Mouse (Mus musculus) forebrain, embryonic 12.5 days (tissue): Measurements from ENCODE around the gene Cdh13. TPM values are rescaled to one million over a fixed set of nuclear protein-coding genes. Genes with fewer than 3 reads are reported as not detected.

Experiments
- ATAC-seq: fragments of 200-750 bp; cut with Nextera tagmentation; 2 replicates; pipeline ENCODE4 v1.8.0; 2017; ENCODE audit warnings: moderate TSS enrichment; ENCODE audit not compliant: low FRiP score
- H3K27ac ChIP-seq: fragments of 300-500 bp; sonication (generic); 2 replicates; pipeline ENCODE4 v1.5.1; 2016; ENCODE audit warnings: mild to moderate bottlenecking
- H3K27me3 ChIP-seq: fragments of 300-500 bp; sonication (generic); 2 replicates; pipeline ENCODE4 v1.6.1; 2016; ENCODE audit warnings: mild to moderate bottlenecking
- H3K36me3 ChIP-seq: fragments of 300-500 bp; sonication (generic); replicated peaks from 2 replicates; pipeline ENCODE4 v1.6.1; 2016; ENCODE audit warnings: mild to moderate bottlenecking
- H3K4me1 ChIP-seq: fragments of 300-500 bp; sonication (generic); 2 replicates; pipeline ENCODE4 v1.6.1; 2016
- H3K4me2 ChIP-seq: fragments of 300-500 bp; sonication (generic); 2 replicates; pipeline ENCODE4 v1.6.1; 2016; ENCODE audit warnings: mild to moderate bottlenecking, moderate library complexity
- H3K4me3 ChIP-seq: fragments of 300-500 bp; sonication (generic); replicated peaks from 2 replicates; pipeline ENCODE4 v1.5.1; 2016; ENCODE audit warnings: mild to moderate bottlenecking
- H3K9ac ChIP-seq: fragments of 300-500 bp; sonication (generic); 2 replicates; pipeline ENCODE4 v1.6.1; 2016; ENCODE audit warnings: mild to moderate bottlenecking
- H3K9me3 ChIP-seq: fragments of 300-500 bp; sonication (generic); 2 replicates; pipeline ENCODE4 v1.6.1; 2016
- WGBS: fragments of 180-500 bp; shearing (Covaris S2); methylation state at CpG from one replicate; pipeline ENCODE4 v1.1.7; 2016; 5-methylcytosine and 5-hydroxymethylcytosine counted together
- polyA plus RNA-seq: library from polyadenylated mRNA; unstranded; fragments of >200 nt; fragmentation: Nextera tagmentation; extraction: Ambion mirVana; gene quantifications from 2 replicates; pipeline ENCODE4 v1.2.1, GENCODE M21; 2016

The Cdh13 gene
- polyA plus RNA-seq, 1 experiment from 2014 or later = 10.8 TPM

- 81% methylated on average over 5 of the region's 5 CpGs for WGBS
These were observed 153.2 kb downstream of the Cdh13 start for GRCm38 (mm10) chr8:118436751-118437150.

GRCm38 (mm10) chr8:118437152-118437551 is 153.6 kb downstream of the Cdh13 start:
- H3K4me3 ChIP-seq = no peak overlapping the region
- 67% methylated on average over 10 of the region's 10 CpGs for WGBS
- H3K4me1 ChIP-seq = peaks cover 12% of the 10 kb centered on the region
- H3K9ac ChIP-seq = no peak overlapping the region
- H3K36me3 ChIP-seq = no peaks in the 10 kb centered on the region
- H3K27me3 ChIP-seq = no peaks in the 10 kb centered on the region
- no peaks in the 10 kb centered on the region for H3K9me3 ChIP-seq
- ATAC-seq = no peak
- H3K27ac ChIP-seq = no peak overlapping the region
- no peak overlapping the region for H3K4me2 ChIP-seq

More at GRCm38 (mm10) chr8:118436751-118437150, 153.2 kb downstream of the Cdh13 start:
- no peaks in the 10 kb centered on the region for H3K27me3 ChIP-seq
- H3K9ac ChIP-seq = no peak overlapping the region
- no peak overlapping the region for H3K27ac ChIP-seq
- H3K4me1 ChIP-seq = peaks cover 12% of the 10 kb centered on the region
- no peaks in the 10 kb centered on the region for H3K9me3 ChIP-seq
- no peaks in the 10 kb centered on the region for H3K36me3 ChIP-seq
- H3K4me2 ChIP-seq = no peak overlapping the region
- no peak overlapping the region for H3K4me3 ChIP-seq
- no peak for ATAC-seq

- WGBS = 54% methylated on average over 3 of the region's 3 CpGs
- no peak overlapping the region for H3K4me3 ChIP-seq
- H3K9ac ChIP-seq = no peak overlapping the region
- no peak overlapping the region for H3K4me2 ChIP-seq
- H3K9me3 ChIP-seq = no peaks in the 10 kb centered on the region
- ATAC-seq = no peak
- no peak overlapping the region for H3K27ac ChIP-seq
- no peaks in the 10 kb centered on the region for H3K36me3 ChIP-seq
- H3K27me3 ChIP-seq = no peaks in the 10 kb centered on the region
- H3K4me1 ChIP-seq = peaks cover 12% of the 10 kb centered on the region
These were observed 154.3 kb downstream of the Cdh13 start for GRCm38 (mm10) chr8:118437874-118438273.

- Histone ChIP-seq H3K9me3 (no peaks in the 10 kb centered on the region), H3K27me3 (no peaks in the 10 kb centered on the region), H3K36me3 (no peaks in the 10 kb centered on the region), H3K4me1 (peaks cover 12% of the 10 kb centered on the region), H3K4me3 (no peak overlapping the region), H3K9ac (no peak overlapping the region), H3K4me2 (no peak overlapping the region), H3K27ac (no peak overlapping the region)
- WGBS = 50% methylated on average over 5 of the region's 5 CpGs
- no peak for ATAC-seq
These were observed 156.3 kb downstream of the Cdh13 start for GRCm38 (mm10) chr8:118439857-118440256.

GRCm38 (mm10) chr8:118443361-118443760 is 159.8 kb downstream of the Cdh13 start:
- WGBS = 49% methylated on average over 3 of the region's 3 CpGs
- Histone ChIP-seq H3K9ac (no peak overlapping the region), H3K27me3 (no peaks in the 10 kb centered on the region), H3K27ac (no peak overlapping the region), H3K4me1 (peaks cover 6% of the 10 kb centered on the region), H3K4me2 (no peak overlapping the region), H3K9me3 (no peaks in the 10 kb centered on the region), H3K36me3 (no peaks in the 10 kb centered on the region), H3K4me3 (no peak overlapping the region)
- ATAC-seq = no peak

GRCm38 (mm10) chr8:118444651-118445207 is 161.2 kb downstream of the Cdh13 start:
- no peak overlapping the region for H3K9ac ChIP-seq
- no peak overlapping the region for H3K27ac ChIP-seq
- H3K9me3 ChIP-seq = no peaks in the 10 kb centered on the region
- H3K27me3 ChIP-seq = no peaks in the 10 kb centered on the region
- peaks cover 6% of the 10 kb centered on the region for H3K4me1 ChIP-seq
- ATAC-seq = no peak
- H3K4me2 ChIP-seq = no peak overlapping the region
- no peak overlapping the region for H3K4me3 ChIP-seq
- H3K36me3 ChIP-seq = no peaks in the 10 kb centered on the region
- 87% methylated on average over 8 of the region's 8 CpGs for WGBS

GRCm38 (mm10) chr8:118446516-118446915 is 163.0 kb downstream of the Cdh13 start:
- H3K27ac ChIP-seq = no peak overlapping the region
- H3K4me2 ChIP-seq = no peak overlapping the region
- ATAC-seq = no peak
- H3K9ac ChIP-seq = no peak overlapping the region
- H3K27me3 ChIP-seq = no peaks in the 10 kb centered on the region
- no peaks in the 10 kb centered on the region for H3K36me3 ChIP-seq
- peaks cover 2% of the 10 kb centered on the region; the same call in 1 of the 2 replicates for H3K4me1 ChIP-seq
- no peak overlapping the region for H3K4me3 ChIP-seq
- WGBS = 89% methylated on average over 9 of the region's 9 CpGs
- no peaks in the 10 kb centered on the region for H3K9me3 ChIP-seq

- WGBS = 92% methylated on average over 6 of the region's 6 CpGs
- no peak overlapping the region for H3K4me2 ChIP-seq
- no peak overlapping the region for H3K4me3 ChIP-seq
- no peak overlapping the region for H3K9ac ChIP-seq
- no peak for ATAC-seq
- no peaks in the 10 kb centered on the region for H3K4me1 ChIP-seq
- H3K36me3 ChIP-seq = no peaks in the 10 kb centered on the region
- no peaks in the 10 kb centered on the region for H3K9me3 ChIP-seq
- no peaks in the 10 kb centered on the region for H3K27me3 ChIP-seq
- H3K27ac ChIP-seq = no peak overlapping the region
These were observed 164.5 kb downstream of the Cdh13 start for GRCm38 (mm10) chr8:118448011-118448410.

GRCm38 (mm10) chr8:118452445-118453103 is 169.0 kb downstream of the Cdh13 start:
- no peak overlapping the region for H3K4me3 ChIP-seq
- no peak overlapping the region for H3K4me2 ChIP-seq
- no peaks in the 10 kb centered on the region for H3K36me3 ChIP-seq
- H3K9me3 ChIP-seq = no peaks in the 10 kb centered on the region
- no peak overlapping the region for H3K27ac ChIP-seq
- no peak for ATAC-seq
- H3K27me3 ChIP-seq = no peaks in the 10 kb centered on the region
- WGBS = 89% methylated on average over 11 of the region's 11 CpGs
- H3K9ac ChIP-seq = no peak overlapping the region
- no peaks in the 10 kb centered on the region for H3K4me1 ChIP-seq

- no peaks in the 10 kb centered on the region for H3K4me1 ChIP-seq
- ATAC-seq = no peak
- no peaks in the 10 kb centered on the region for H3K36me3 ChIP-seq
- H3K27me3 ChIP-seq = no peaks in the 10 kb centered on the region
- no peak overlapping the region for H3K27ac ChIP-seq
- no peaks in the 10 kb centered on the region for H3K9me3 ChIP-seq
- no peak overlapping the region for H3K9ac ChIP-seq
- H3K4me2 ChIP-seq = no peak overlapping the region
- H3K4me3 ChIP-seq = no peak overlapping the region
- 82% methylated on average over 3 of the region's 3 CpGs for WGBS
These were observed 171.7 kb downstream of the Cdh13 start for GRCm38 (mm10) chr8:118455245-118455644.

GRCm38 (mm10) chr8:118465330-118465948 is 181.9 kb downstream of the Cdh13 start:
- WGBS = 94% methylated on average over 3 of the region's 3 CpGs
- Histone ChIP-seq H3K9me3 (no peaks in the 10 kb centered on the region), H3K27me3 (no peaks in the 10 kb centered on the region), H3K9ac (no peak overlapping the region), H3K4me3 (no peak overlapping the region), H3K27ac (no peak overlapping the region), H3K4me1 (no peaks in the 10 kb centered on the region), H3K4me2 (no peak overlapping the region), H3K36me3 (no peaks in the 10 kb centered on the region)
- ATAC-seq = no peak

- no peaks in the 10 kb centered on the region for H3K36me3 ChIP-seq
- H3K4me1 ChIP-seq = peaks cover 10% of the 10 kb centered on the region
- no peak overlapping the region for H3K27ac ChIP-seq
- H3K9me3 ChIP-seq = no peaks in the 10 kb centered on the region
- no peaks in the 10 kb centered on the region for H3K27me3 ChIP-seq
- WGBS = 65% methylated on average over 7 of the region's 9 CpGs
- no peak overlapping the region for H3K4me2 ChIP-seq
- no peak overlapping the region for H3K9ac ChIP-seq
- no peak overlapping the region for H3K4me3 ChIP-seq
- ATAC-seq = no peak
These were observed 194.1 kb downstream of the Cdh13 start for GRCm38 (mm10) chr8:118477587-118477986.

GRCm38 (mm10) chr8:118488735-118489134 is 205.2 kb downstream of the Cdh13 start:
- Histone ChIP-seq H3K27ac (no peak overlapping the region), H3K9ac (no peak overlapping the region), H3K4me1 (peaks cover 21% of the 10 kb centered on the region), H3K27me3 (no peaks in the 10 kb centered on the region), H3K4me3 (no peak overlapping the region), H3K36me3 (no peaks in the 10 kb centered on the region), H3K4me2 (no peak overlapping the region), H3K9me3 (no peaks in the 10 kb centered on the region)
- no peak for ATAC-seq
- WGBS = 40% methylated on average over 4 of the region's 4 CpGs
